8 mouse cellular contexts compared by ENCODE assay signal in the genomic region with DNA sequence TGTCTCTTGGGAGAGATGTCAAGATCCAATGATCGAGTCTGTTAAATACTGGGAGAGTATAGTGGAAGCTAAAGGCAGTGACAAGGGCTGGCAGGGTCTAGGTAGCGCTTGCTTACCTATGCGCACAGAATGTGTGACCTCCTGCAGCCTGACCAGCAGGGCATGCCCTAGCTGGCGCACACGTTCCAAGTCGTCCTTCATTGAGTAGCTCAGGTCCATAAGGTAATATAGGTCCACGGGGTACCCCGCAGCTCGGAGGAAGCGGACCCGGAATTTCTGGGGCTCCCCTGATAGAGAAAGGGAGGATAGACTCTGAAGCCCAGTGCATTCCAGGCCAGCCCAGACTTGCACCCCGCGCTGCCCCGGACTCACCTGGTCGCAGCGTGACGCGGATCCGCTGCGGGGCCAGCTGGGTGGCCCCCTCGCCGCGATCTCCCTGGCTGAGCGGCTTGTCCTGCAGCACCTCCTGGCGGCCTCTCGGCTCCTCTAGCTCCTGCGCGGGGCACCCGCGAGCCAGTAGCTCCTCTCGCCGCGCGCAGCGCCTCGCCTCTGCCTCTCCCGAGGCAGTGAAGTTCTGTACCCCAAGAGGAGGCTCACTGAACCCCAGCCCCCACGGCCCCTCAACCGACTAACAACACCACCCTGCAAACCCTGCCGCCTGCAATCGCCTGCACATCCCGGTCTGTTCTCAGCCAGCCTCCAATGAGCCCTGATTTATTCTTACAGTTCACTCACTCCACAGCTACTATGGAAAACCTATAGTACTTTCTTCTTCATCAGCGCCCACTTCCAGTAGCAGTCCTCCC. TPM values are rescaled to one million over a fixed set of nuclear protein-coding genes. Genes with fewer than 3 reads are reported as not detected.
DNase-seq lines count a peak whose midpoint lies in the region; ATAC-seq lines count a peak whose summit lies in the region.

No protein-coding gene starts in this region.

- peak overlapping the region; percentile 41 for H3K4me3 ChIP-seq in hindbrain, embryonic 15.5 days

- peak; percentile 80 for DNase-seq in ZHBTc4 (ENCODE audit: low read depth, low spot score)
- DNase-seq in cerebellum, postnatal 25 days, result peak; percentile 89 to 92
- DNase-seq in frontal cortex, postnatal 36 days (ENCODE audit: low spot score in 2 of 2), result peak; percentile 74 to 83
- peak; percentile 77 to 79 for DNase-seq in left cerebral cortex, postnatal 25 days (ENCODE audit: low spot score in 2 of 2)
- peak; percentile 85 for DNase-seq in right cerebral cortex, postnatal 14 days
- DNase-seq in urinary bladder, postnatal 36 days (ENCODE audit: low spot score in 2 of 2), result peak; percentile 72 to 84

- intact Hi-C loops in left cerebral cortex, postnatal 25 days (cut with DNase I), result loop anchor here (1.0 to 5.0 kb wide), 2 partner anchors 46 to 117 kb away; no protein-coding TSS in a partner anchor

- H3K4me1 ChIP-seq in hindbrain, embryonic 15.5 days (replicated peaks), result peaks cover 12% of the 10 kb centered on the region

- WGBS in hindbrain, embryonic 15.5 days, result 2% methylated on average over 43 of the region's 43 CpGs

- peak; percentile 87 for ATAC-seq in hindbrain, embryonic 15.5 days (ENCODE audit: low FRiP score, low read depth)
- peak; percentile 86 for ATAC-seq in megakaryocyte progenitor cell, adult 5-6 weeks (replicated peaks; ENCODE audit: poor library complexity)

- H3K4me2 ChIP-seq in hindbrain, embryonic 15.5 days, result peak overlapping the region; percentile 90

- H3K9ac ChIP-seq in hindbrain, embryonic 15.5 days, result peak overlapping the region; percentile 35

- no peaks in the 10 kb centered on the region for H3K9me3 ChIP-seq in hindbrain, embryonic 15.5 days

- no peaks in the 10 kb centered on the region for H3K36me3 ChIP-seq in hindbrain, embryonic 15.5 days

- H3K27me3 ChIP-seq in hindbrain, embryonic 15.5 days, result peaks cover 28% of the 10 kb centered on the region

- H3K27ac ChIP-seq in hindbrain, embryonic 15.5 days (replicated peaks), result no peak overlapping the region

RNA-seq across cellular contexts. Expression of a gene that starts 7.4 kb away (rescaled TPM):
- polyA plus RNA-seq in hindbrain, embryonic 15.5 days (2015; fragmentation: Nextera tagmentation; extraction: Ambion mirVana), result 1.1 and 1.2 TPM in 2 replicates
- total RNA-seq in left cerebral cortex, postnatal 25 days (2021), result 1 to 10 TPM; 1.0 to 1.7 TPM
- total RNA-seq in megakaryocyte progenitor cell, adult 5-6 weeks (2015), result 26.6 and 29.2 TPM in 2 replicates
- 36.7 and 44.6 TPM in 2 replicates for total RNA-seq in megakaryocyte progenitor cell, adult 5-6 weeks (2017)

RNA-seq across cellular contexts. Expression of a gene that starts 19.9 kb away (rescaled TPM):
- 39.2 and 40.1 TPM in 2 replicates for polyA plus RNA-seq in hindbrain, embryonic 15.5 days (2015; fragmentation: Nextera tagmentation; extraction: Ambion mirVana)
- 10 to 100 TPM; 28.4 to 32.1 TPM for total RNA-seq in left cerebral cortex, postnatal 25 days (2021)
- 6.3 and 10.2 TPM in 2 replicates for total RNA-seq in megakaryocyte progenitor cell, adult 5-6 weeks (2015)
- 6.4 and 8.1 TPM in 2 replicates for total RNA-seq in megakaryocyte progenitor cell, adult 5-6 weeks (2017)

RNA-seq across cellular contexts. Expression of a gene that starts 21.3 kb away (rescaled TPM):
- polyA plus RNA-seq in hindbrain, embryonic 15.5 days (2015; fragmentation: Nextera tagmentation; extraction: Ambion mirVana), result 52.7 and 54.6 TPM in 2 replicates
- total RNA-seq in left cerebral cortex, postnatal 25 days (2021), result 10 to 100 TPM; 58.5 to 64.9 TPM
- total RNA-seq in megakaryocyte progenitor cell, adult 5-6 weeks (2015), result 19.7 and 28.7 TPM in 2 replicates
- total RNA-seq in megakaryocyte progenitor cell, adult 5-6 weeks (2017), result 28.3 and 29.5 TPM in 2 replicates

RNA-seq across cellular contexts. Expression of a gene that starts 32.9 kb away (rescaled TPM):
- 5.8 and 6.3 TPM in 2 replicates for polyA plus RNA-seq in hindbrain, embryonic 15.5 days (2015; fragmentation: Nextera tagmentation; extraction: Ambion mirVana)
- total RNA-seq in left cerebral cortex, postnatal 25 days (2021), result 10 to 100 TPM; 12.7 to 15.4 TPM
- total RNA-seq in megakaryocyte progenitor cell, adult 5-6 weeks (2015), result 4.1 and 4.8 TPM in 2 replicates
- total RNA-seq in megakaryocyte progenitor cell, adult 5-6 weeks (2017), result 3.9 and 4.2 TPM in 2 replicates

RNA-seq across cellular contexts. Expression of a gene that starts 46.0 kb away (rescaled TPM):
- 0.06 and 0.07 TPM in 2 replicates for polyA plus RNA-seq in hindbrain, embryonic 15.5 days (2015; fragmentation: Nextera tagmentation; extraction: Ambion mirVana)
- total RNA-seq in left cerebral cortex, postnatal 25 days (2021), result not detected
- total RNA-seq in megakaryocyte progenitor cell, adult 5-6 weeks (2015), result not detected in 2 replicates
- total RNA-seq in megakaryocyte progenitor cell, adult 5-6 weeks (2017), result not detected in 2 replicates

Comparison
In these comparisons a context has a peak if more than half of its experiments do, and no peak if none do; other contexts are left out.
1. RNA of a gene that starts 7.4 kb away (total RNA-seq): 26.6 to 44.6 TPM in megakaryocyte progenitor cell, adult 5-6 weeks; 1.0 to 1.7 TPM in left cerebral cortex, postnatal 25 days; every median in the first group is over 10 times any median in the second.
2. Peak in every context shown above with its lines, with median percentiles within 50 percentile points of each other: DNase-seq.